Mouse (Mus musculus): ENCODE data around the gene Ifne. TPM values are rescaled to one million over a fixed set of nuclear protein-coding genes. Genes with fewer than 3 reads are reported as not detected.

Gene Ifne
- polyA plus RNA-seq, 1 experiment, result not detected

DNA sequence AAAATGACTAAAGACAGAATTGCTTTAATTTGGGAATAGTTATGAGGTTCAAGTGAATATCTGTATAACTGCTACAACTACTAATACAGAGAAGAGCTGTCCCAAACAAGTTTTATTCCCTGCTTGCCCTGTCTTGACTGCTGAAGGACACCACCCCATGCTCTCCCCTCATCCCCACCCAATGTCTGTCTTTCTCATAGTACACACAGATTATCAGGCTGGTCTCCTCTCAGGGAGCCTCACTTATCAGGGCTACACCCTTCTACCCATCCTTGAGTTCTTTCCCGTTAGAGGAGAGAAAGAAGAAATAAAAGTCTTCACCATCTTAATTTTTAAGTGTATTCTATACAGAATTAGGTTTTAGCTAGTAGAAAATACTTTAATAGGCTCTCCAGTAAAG is 34.0 kb upstream of the Ifne start:
- Histone ChIP-seq H3K9me3 (ENCODE audit: control insufficient read depth, low read length) (no peaks in the 10 kb centered on the region), H3K4me1 (ENCODE audit: control insufficient read depth) (peaks cover 39% of the 10 kb centered on the region), H3K36me3 (ENCODE audit: control insufficient read depth) (peaks cover 2% of the 10 kb centered on the region; the same call in 1 of the 2 replicates), H3K27me3 (ENCODE audit: control insufficient read depth) (no peaks in the 10 kb centered on the region), H3K4me3 (replicated peaks) (no peak overlapping the region)
- TF ChIP-seq GATA1 (IDR thresholded peaks at IDR 0.05; ENCODE audit: low read length) (no peak), TAL1 (IDR thresholded peaks at IDR 0.05; ENCODE audit: low read length) (no peak)

DNA sequence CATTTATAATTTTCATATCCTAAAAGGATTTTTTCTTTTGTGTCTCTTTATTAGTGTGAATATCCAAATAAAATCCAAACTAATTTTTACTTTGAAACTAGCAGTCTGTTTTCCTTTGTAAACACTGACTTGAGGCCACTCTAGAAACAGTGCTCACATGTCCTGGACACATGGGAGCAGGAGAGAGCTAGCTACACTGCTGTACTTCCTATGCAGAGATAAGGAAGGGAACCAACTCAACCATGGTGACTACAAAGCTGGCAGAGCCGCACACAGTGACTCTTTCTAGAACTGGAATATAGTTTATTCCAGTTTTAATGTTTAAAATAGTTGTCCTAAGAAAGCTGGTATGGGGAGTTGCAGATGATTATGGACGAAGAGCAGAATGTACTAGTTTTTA is 32.9 kb upstream of the Ifne start:
- peaks cover 33% of the 10 kb centered on the region for H3K4me1 ChIP-seq (ENCODE audit: control insufficient read depth)
- peaks cover 2% of the 10 kb centered on the region; the same call in 1 of the 2 replicates for H3K36me3 ChIP-seq (ENCODE audit: control insufficient read depth)
- no peak overlapping the region for H3K4me3 ChIP-seq (replicated peaks)
- no peak for TF ChIP-seq GATA1 (IDR thresholded peaks at IDR 0.05; ENCODE audit: low read length)
- no peak for TF ChIP-seq TAL1 (IDR thresholded peaks at IDR 0.05; ENCODE audit: low read length)
- no peaks in the 10 kb centered on the region for H3K27me3 ChIP-seq (ENCODE audit: control insufficient read depth)
- H3K9me3 ChIP-seq (ENCODE audit: control insufficient read depth, low read length), result no peaks in the 10 kb centered on the region

DNA sequence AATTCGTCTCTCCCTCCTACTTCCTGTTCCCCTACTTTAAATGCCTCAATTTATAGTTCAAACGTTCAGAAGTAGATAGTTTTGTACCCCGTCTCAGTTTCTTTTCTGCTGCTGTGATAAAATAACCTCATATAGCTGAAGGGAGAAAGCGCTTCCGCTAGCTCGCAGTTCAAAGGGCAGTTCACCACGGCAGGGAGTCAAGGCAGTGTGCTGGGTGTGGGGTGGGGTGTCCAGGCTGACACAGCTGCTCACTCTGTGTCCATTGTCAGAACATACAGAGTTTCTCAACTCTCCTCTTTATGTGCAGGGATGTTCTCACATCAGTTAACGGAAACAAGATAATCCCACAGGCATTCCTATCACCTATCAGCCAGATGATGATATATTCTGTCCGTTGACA is 32.2 kb upstream of the Ifne start:
- H3K4me3 ChIP-seq (replicated peaks), result no peak overlapping the region
- TF ChIP-seq GATA1 (IDR thresholded peaks at IDR 0.05; ENCODE audit: low read length), result no peak
- no peak for TF ChIP-seq TAL1 (IDR thresholded peaks at IDR 0.05; ENCODE audit: low read length)
- H3K4me1 ChIP-seq (ENCODE audit: control insufficient read depth), result peaks cover 32% of the 10 kb centered on the region
- no peaks in the 10 kb centered on the region for H3K27me3 ChIP-seq (ENCODE audit: control insufficient read depth)
- H3K36me3 ChIP-seq (ENCODE audit: control insufficient read depth), result peaks cover 2% of the 10 kb centered on the region; the same call in 1 of the 2 replicates
- H3K9me3 ChIP-seq (ENCODE audit: control insufficient read depth, low read length), result no peaks in the 10 kb centered on the region

DNA sequence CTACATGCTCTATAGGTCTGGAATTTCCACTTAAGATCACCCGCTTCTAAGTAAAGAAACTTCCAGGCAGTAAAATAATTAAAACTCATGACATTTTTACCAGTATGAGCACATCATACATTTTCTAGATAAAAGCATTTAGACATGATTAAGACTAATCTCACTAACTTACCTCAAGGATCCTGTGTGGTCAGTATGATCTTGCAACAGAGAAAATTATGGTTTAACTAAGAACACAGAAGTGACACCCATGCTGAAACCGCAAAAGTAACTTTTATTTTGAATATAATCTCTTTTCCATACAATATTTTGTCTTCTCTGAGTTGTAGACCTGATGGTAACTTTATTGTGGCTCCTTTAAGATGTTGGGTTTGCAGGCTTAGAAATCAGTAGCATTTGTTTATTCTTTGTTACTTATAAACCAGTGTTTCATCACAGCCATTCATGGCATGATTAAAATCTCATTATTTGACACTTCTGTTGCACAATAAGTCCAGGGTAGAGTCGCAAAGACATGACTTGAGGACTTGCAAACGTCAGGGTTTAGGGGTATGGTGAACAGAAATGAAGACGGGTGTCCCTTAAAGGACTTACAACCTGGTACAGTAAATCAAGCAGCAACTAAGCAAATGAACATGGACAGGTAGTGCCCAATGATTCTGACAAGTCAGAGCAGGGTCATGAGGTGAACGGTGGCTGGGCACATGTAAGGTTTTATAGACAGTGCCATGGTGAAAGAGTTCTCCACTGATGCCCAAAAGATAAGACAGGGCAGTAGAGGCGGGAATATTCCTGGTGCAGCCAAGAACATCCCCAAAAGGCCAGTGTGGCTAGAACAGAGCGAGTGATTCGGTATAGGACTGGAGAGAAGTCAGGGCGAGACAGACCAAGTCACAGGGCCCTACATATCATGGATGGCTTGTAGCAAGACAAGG is 29.9 kb upstream of the Ifne start:
- Histone ChIP-seq H3K27me3 (ENCODE audit: control insufficient read depth) (no peaks in the 10 kb centered on the region), H3K9me3 (ENCODE audit: control insufficient read depth, low read length) (no peaks in the 10 kb centered on the region), H3K4me3 (replicated peaks) (no peak overlapping the region), H3K36me3 (ENCODE audit: control insufficient read depth) (peaks cover 2% of the 10 kb centered on the region; the same call in 1 of the 2 replicates), H3K4me1 (ENCODE audit: control insufficient read depth) (peaks cover 27% of the 10 kb centered on the region)
- TF ChIP-seq GATA1 (IDR thresholded peaks at IDR 0.05; ENCODE audit: low read length) (no peak), TAL1 (IDR thresholded peaks at IDR 0.05; ENCODE audit: low read length) (no peak)

DNA sequence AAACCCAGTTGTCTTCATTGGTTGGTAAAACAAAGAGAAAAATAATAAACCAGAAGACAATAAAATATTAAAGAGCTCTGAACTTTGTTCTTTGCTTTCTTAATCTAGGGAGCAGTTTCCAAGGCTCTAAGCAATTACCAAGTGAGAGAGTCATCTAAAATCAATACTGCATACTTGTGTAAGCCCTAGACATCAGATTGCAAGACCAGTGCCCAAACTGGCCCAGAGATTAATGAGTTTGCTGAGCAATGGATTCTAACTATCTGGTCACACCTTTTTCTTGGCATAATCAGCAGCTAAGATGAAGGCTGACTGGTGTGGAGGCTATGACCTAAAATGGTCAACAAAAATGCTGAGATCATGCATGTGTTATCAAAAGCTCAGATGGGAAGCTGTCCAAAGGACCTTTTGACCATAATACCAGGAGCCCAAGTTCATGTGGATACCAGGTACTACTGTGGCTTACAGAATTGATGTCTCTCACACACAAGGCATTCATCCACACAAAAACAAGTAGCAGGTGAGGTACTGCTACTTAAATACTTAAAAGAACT is 13.3 kb upstream of the Ifne start:
- H3K9me3 ChIP-seq (ENCODE audit: control insufficient read depth, low read length), result no peaks in the 10 kb centered on the region
- no peaks in the 10 kb centered on the region for H3K36me3 ChIP-seq (ENCODE audit: control insufficient read depth)
- H3K27me3 ChIP-seq (ENCODE audit: control insufficient read depth), result no peaks in the 10 kb centered on the region
- H3K4me3 ChIP-seq (replicated peaks), result no peak overlapping the region
- H3K4me1 ChIP-seq (ENCODE audit: control insufficient read depth), result no peaks in the 10 kb centered on the region
- TF ChIP-seq TAL1 (IDR thresholded peaks at IDR 0.05; ENCODE audit: low read length) (no peak), GATA1 (IDR thresholded peaks at IDR 0.05; ENCODE audit: low read length) (no peak)

DNA sequence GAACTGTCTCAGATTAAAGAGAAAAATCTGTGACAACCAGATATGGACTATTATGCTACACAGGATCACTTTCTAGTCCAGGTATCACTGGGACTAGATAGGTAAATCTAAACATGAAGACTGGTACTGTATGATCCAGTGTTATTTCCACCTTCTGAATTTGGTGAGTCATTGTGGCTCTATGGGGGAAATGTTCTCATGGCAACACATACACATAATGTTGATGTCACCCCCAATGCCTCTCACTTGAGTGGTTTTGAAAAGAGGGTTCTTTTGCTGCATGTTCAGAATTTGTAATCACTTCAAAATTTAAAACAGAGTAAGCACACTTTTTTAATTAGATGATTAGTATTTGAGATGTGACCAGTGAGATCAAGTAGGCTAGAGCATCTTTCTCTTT is 8.2 kb upstream of the Ifne start:
- H3K27me3 ChIP-seq (ENCODE audit: control insufficient read depth), result no peaks in the 10 kb centered on the region
- H3K4me1 ChIP-seq (ENCODE audit: control insufficient read depth), result no peaks in the 10 kb centered on the region
- no peaks in the 10 kb centered on the region for H3K36me3 ChIP-seq (ENCODE audit: control insufficient read depth)
- H3K9me3 ChIP-seq (ENCODE audit: control insufficient read depth, low read length), result no peaks in the 10 kb centered on the region
- no peak overlapping the region for H3K4me3 ChIP-seq (replicated peaks)
- TF ChIP-seq GATA1 (IDR thresholded peaks at IDR 0.05; ENCODE audit: low read length) (no peak), TAL1 (IDR thresholded peaks at IDR 0.05; ENCODE audit: low read length) (no peak)

DNA sequence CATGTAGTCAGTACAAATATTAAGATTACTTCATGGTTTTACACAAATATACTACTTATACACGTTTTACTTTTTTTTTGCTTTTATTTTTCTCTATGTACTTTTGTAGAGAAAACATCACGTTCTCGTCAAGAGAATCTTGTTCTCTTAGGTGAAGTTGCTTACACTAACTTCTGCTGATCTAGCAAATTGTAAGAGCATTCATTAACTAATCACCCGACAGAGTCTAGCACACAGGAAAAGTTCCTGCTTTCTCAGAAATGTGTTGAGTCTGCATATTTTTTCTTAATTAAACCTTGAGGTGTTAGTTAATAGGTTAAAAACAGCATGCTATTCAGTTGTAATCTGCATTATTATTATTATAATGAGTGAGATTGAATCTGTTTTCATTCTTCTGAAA is 1.2 kb downstream of the Ifne start:
- TF ChIP-seq GATA1 (IDR thresholded peaks at IDR 0.05; ENCODE audit: low read length), result no peak
- TF ChIP-seq TAL1 (IDR thresholded peaks at IDR 0.05; ENCODE audit: low read length), result no peak
- Histone ChIP-seq H3K27me3 (ENCODE audit: control insufficient read depth) (no peaks in the 10 kb centered on the region), H3K9me3 (ENCODE audit: control insufficient read depth, low read length) (no peaks in the 10 kb centered on the region), H3K36me3 (ENCODE audit: control insufficient read depth) (no peaks in the 10 kb centered on the region), H3K4me3 (replicated peaks) (no peak overlapping the region), H3K4me1 (ENCODE audit: control insufficient read depth) (peaks cover 29% of the 10 kb centered on the region)

DNA sequence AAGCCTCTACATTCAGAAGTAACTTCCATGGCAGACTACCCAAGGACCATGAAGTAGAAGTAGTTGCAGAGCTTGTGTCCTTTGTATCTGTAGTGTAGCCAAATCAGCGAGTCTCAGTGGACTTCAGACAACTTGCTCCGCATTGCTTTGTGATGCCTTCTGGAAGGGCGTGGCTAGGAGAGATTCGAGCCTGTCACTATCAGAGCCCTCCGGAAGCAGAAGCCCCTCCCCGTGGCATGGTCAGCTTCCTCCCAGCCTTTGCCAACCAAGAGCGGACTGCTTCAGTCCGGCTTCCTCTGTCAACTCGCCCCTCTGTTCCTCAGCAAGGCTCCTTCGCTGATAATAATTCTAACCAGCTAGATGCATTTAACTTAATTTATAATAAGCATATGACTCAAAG is 1.8 kb downstream of the Ifne start:
- Histone ChIP-seq H3K4me3 (replicated peaks) (no peak overlapping the region), H3K9me3 (ENCODE audit: control insufficient read depth, low read length) (no peaks in the 10 kb centered on the region), H3K27me3 (ENCODE audit: control insufficient read depth) (no peaks in the 10 kb centered on the region), H3K36me3 (ENCODE audit: control insufficient read depth) (no peaks in the 10 kb centered on the region), H3K4me1 (ENCODE audit: control insufficient read depth) (peaks cover 29% of the 10 kb centered on the region)
- TF ChIP-seq TAL1 (IDR thresholded peaks at IDR 0.05; ENCODE audit: low read length), result no peak

DNA sequence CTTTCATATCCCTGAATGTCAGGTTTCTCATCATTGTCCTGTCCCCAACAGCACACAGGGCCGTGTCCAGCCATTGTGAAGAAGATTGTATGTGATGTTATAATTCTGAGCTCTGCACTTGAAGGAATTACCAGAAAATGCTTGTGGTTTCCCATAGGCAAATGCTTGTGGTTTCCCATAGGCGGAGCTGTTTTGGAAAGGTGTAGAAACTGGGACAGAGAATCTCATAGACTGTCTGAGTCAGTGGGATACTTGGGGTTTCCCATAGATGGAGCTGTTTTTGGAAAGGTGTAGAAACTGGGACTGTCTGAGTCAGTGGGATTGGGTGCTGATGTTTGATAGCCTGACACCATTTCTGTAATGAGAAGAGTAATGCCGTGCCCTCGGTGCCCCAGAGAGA is 3.5 kb downstream of the Ifne start:
- Histone ChIP-seq H3K9me3 (ENCODE audit: control insufficient read depth, low read length) (no peaks in the 10 kb centered on the region), H3K36me3 (ENCODE audit: control insufficient read depth) (no peaks in the 10 kb centered on the region), H3K4me3 (replicated peaks) (no peak overlapping the region), H3K27me3 (ENCODE audit: control insufficient read depth) (no peaks in the 10 kb centered on the region), H3K4me1 (ENCODE audit: control insufficient read depth) (peaks cover 29% of the 10 kb centered on the region)
- TF ChIP-seq TAL1 (IDR thresholded peaks at IDR 0.05; ENCODE audit: low read length) (no peak), GATA1 (IDR thresholded peaks at IDR 0.05; ENCODE audit: low read length) (no peak)

All from erythroblast, embryonic 14.5 days (primary cell).